Mouse (Mus musculus) lung, adult 2 months (tissue): ENCODE measurements around the gene Gm20388. TPM values are rescaled to one million over a fixed set of nuclear protein-coding genes. Genes with fewer than 3 reads are reported as not detected.
A peak's percentile ranks its signal among the peaks of the same experiment; 100 is the strongest.

Source experiments
- DNase-seq: peaks from one replicate; pipeline ENCODE4 v3.0.0; 2022
- H3K4me1 ChIP-seq: fragments of 200-500 bp; 2 replicates; pipeline ENCODE4 v1.6.1; 2011; ENCODE audit warnings: low read length; ENCODE audit not compliant: control insufficient read depth, insufficient read depth
- H3K4me3 ChIP-seq: fragments of 200-500 bp; replicated peaks from 2 replicates; pipeline ENCODE3; 2011; ENCODE audit warnings: low read depth, mild to moderate bottlenecking, control low read depth, low read length; ENCODE audit errors: extremely low read depth
- CTCF ChIP-seq: fragments of 200-500 bp; IDR thresholded peaks from 2 replicates; pipeline ENCODE4 v1.5.1; 2011; ENCODE audit warnings: mild to moderate bottlenecking, low read length, control low read depth; ENCODE audit not compliant: insufficient read depth
- POLR2A ChIP-seq: fragments of 200-500 bp; IDR thresholded peaks from 2 replicates; pipeline ENCODE4 v1.6.1; 2011; ENCODE audit warnings: low read depth, mild to moderate bottlenecking, control low read depth, low read length, borderline replicate concordance; ENCODE audit errors: extremely low read depth
- WGBS: fragments of 180-500 bp; shearing (Covaris S2); methylation state at CpG from one replicate; pipeline ENCODE4 v1.1.7; 2018; 5-methylcytosine and 5-hydroxymethylcytosine counted together
- polyA plus RNA-seq: library from polyadenylated mRNA; depleted of rRNA; stranded (reverse); fragments of >200 nt; gene quantifications from 2 replicates; pipeline ENCODE4 v1.2.3, GENCODE M21; 2012

Gm20388 gene
- polyA plus RNA-seq, 1 experiment: 67.8 TPM

DNA sequence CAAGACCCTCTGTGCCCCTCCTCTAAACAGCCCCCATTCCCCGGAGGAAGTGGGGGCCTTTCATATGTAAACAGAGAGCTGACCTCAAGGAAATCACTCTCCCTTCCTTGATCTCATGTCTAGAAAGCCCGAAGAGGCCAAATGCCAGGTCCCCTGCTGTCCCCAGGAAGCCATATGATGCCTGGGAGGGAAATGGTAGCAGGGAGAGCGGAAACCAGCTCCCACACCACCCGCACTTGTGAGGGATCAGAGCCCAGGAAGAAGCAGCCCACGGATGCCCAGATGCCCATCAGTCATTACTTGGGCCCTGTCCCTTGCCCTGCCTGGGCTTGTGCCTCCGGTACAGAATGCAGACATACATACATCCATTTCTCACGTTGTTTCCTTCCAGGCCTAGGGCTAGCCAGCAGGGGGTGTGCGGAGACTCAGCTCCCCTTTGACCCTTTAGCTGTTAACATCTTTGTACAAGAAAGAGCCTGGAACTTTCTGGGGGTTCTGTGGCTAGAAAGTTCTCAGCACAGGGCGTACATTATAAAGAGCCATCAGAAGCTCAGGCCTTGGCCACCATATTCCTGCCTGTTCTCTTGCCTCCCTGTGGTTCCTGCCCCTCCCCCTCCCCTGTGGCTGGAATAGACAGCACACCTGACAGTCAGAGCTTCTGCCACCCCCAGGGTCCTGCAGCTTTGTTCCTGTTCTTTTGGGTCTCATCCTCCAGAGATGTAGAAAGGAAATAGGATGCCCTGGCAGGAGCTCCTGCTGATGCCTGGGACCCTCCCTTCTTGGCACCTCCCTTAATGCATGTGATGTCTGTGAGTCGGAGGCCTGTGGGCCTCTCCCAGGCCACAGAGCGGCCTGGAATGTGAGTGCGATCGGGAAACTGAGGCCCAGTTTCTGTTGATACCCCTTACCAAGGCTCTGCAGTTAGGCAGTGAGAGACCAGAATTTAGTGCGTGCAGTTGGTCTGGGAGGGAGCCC, 497.9 kb downstream of the Gm20388 start:
- WGBS: 44% methylated on average over 14 of the region's 14 CpGs
- H3K4me3 ChIP-seq: no peak overlapping the region
- peaks cover 18% of the 10 kb centered on the region for H3K4me1 ChIP-seq
- 0 out of 2 replicates have a peak, but pooled peaks have one; percentile 17 for TF ChIP-seq CTCF
- TF ChIP-seq POLR2A: no peak
- DNase-seq: no peak

GRCm38 (mm10) chr8:120409371-120410013, 498.9 kb downstream of the Gm20388 start:
- 70% methylated on average over 11 of the region's 11 CpGs for WGBS
- Histone ChIP-seq H3K4me3 (no peak overlapping the region), H3K4me1 (peaks cover 21% of the 10 kb centered on the region)
- no peak for DNase-seq
- TF ChIP-seq CTCF (no peak), POLR2A (no peak)

DNA sequence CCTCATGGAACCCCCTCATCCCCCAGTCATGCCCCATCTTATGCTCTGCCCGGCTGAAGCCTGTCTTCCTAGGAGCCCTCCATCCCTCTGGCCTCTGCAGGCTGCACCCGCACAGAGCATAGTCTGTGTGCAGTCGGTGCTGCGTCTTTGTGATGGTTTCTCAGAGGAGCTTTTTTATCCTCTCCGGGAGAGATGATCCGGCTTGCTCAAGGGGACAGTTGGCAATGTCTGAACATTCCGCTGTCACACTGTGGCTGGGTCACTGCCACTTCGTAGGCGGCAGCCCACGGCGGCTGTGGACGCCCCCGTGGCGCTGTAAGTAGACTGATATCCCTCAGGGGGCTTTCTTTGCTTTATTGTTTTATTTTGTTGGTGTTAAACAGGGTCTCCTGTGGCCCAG, 500.4 kb downstream of the Gm20388 start:
- 86% methylated on average over 14 of the region's 14 CpGs for whole genome bisulfite sequencing
- TF ChIP-seq POLR2A (no peak), CTCF (no peak)
- DNase-seq: no peak
- H3K4me1 ChIP-seq: peaks cover 26% of the 10 kb centered on the region
- H3K4me3 ChIP-seq: no peak overlapping the region

- no peak for DNase-seq
- no peak overlapping the region for H3K4me3 ChIP-seq
- WGBS: 78% methylated on average over 8 of the region's 8 CpGs
- TF ChIP-seq CTCF (no peak), POLR2A (no peak)
- H3K4me1 ChIP-seq: peaks cover 31% of the 10 kb centered on the region
These were observed 501.2 kb downstream of the Gm20388 start for GRCm38 (mm10) chr8:120411862-120412261.

DNA sequence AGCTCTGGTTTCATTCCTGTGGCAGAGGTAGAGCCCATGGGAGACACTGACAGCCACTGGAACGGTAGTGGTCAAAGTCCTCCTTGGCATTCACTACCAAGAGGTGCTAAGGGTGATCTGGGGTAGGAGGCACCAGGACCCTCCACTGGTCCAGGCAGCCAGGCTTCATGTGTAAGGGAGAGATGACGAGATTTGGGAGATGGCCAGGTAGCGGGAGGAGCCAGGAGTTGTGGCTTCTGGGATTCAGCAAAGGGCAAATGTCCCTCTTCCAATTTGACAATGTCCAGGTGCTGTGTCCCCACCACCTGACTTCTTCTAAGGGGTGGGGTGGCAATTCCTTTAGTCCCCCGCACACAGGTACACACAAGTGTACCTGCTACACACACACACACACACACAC, 501.7 kb downstream of the Gm20388 start:
- DNase-seq: no peak
- Histone ChIP-seq H3K4me1 (peaks cover 33% of the 10 kb centered on the region), H3K4me3 (no peak overlapping the region)
- TF ChIP-seq CTCF (no peak), POLR2A (no peak)
- 84% methylated on average over 4 of the region's 4 CpGs for WGBS

DNA sequence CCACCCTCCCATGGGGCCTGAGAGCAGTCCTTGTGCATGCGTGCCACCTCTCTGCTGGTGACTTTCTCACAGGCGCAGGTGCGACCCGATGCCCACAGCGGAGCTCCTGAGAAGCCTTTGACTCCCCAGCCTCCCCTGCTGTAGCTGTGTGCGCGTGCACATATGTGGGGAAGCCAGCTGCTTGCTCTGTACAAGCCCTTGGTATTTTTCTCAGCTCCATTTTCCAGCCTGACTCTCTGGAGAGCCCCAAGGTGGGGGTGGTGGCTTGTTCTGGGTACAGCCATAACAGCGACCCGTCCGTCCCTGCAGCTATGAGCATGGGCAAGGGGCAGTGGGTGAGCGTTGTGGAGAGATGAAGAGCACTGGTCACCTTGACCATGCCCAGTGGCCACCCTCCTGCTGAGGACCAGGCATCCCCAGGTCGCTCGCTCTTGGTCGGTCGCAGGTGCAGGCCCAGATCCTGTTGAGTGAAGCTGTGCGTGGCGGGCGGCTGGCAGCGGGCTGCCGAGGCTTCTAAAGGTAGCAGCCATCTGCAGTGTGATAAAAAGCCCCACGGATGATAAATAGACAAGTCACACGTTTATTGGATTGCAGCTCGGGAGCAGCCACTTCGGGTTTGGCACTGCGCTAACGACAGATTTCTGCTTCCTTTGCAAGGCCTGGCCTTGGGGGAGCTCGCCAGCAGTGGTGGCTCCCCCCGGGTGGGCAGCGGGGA, 502.4 kb downstream of the Gm20388 start:
- DNase-seq: no peak
- no peak for TF ChIP-seq POLR2A
- TF ChIP-seq CTCF: no peak
- Histone ChIP-seq H3K4me3 (no peak overlapping the region), H3K4me1 (peaks cover 30% of the 10 kb centered on the region)
- 81% methylated on average over 29 of the region's 29 CpGs for WGBS

- Histone ChIP-seq H3K4me3 (no peak overlapping the region), H3K4me1 (peaks cover 26% of the 10 kb centered on the region)
- TF ChIP-seq CTCF (no peak), POLR2A (no peak)
- 78% methylated on average over 6 of the region's 6 CpGs for WGBS
- no peak for DNase-seq
These were observed 503.0 kb downstream of the Gm20388 start for GRCm38 (mm10) chr8:120413626-120413988.

GRCm38 (mm10) chr8:120414216-120414615, 503.6 kb downstream of the Gm20388 start:
- no peak for TF ChIP-seq POLR2A
- TF ChIP-seq CTCF: no peak
- H3K4me3 ChIP-seq: no peak overlapping the region
- DNase-seq: no peak
- H3K4me1 ChIP-seq: peaks cover 20% of the 10 kb centered on the region
- 68% methylated on average over 4 of the region's 4 CpGs for WGBS

- no peak for DNase-seq
- H3K4me3 ChIP-seq: no peak overlapping the region
- 85% methylated on average over 11 of the region's 11 CpGs for WGBS
- TF ChIP-seq CTCF (no peak), POLR2A (no peak)
- peaks cover 18% of the 10 kb centered on the region for H3K4me1 ChIP-seq
These were observed 504.8 kb downstream of the Gm20388 start for GRCm38 (mm10) chr8:120415474-120415873.

DNA sequence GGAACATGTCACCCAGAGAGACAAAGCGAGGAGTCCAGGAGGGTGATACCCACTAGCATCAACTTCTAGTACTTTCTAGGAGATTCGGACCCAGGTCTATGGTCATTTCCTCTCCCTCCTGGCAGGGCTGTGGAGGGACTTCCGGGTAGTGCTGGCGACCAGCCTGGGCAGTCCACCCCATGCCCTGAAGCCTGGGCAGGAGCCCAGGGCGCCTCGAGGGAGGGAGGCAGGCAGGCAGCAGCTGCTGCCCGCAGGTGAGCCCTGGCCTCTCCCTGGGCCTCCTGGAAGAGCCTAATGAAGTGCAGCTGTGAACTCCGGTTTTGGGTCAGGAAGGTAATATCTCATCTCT, 505.5 kb downstream of the Gm20388 start:
- no peak for DNase-seq
- 22% methylated on average over 8 of the region's 8 CpGs for WGBS
- Histone ChIP-seq H3K4me1 (peaks cover 18% of the 10 kb centered on the region), H3K4me3 (no peak overlapping the region)
- no peak for TF ChIP-seq CTCF
- 0 out of 2 replicates have a peak, but pooled peaks have one; percentile 3 for TF ChIP-seq POLR2A
